Comparison of ENCODE assay signal across 1 mouse cellular context in the genomic region with DNA sequence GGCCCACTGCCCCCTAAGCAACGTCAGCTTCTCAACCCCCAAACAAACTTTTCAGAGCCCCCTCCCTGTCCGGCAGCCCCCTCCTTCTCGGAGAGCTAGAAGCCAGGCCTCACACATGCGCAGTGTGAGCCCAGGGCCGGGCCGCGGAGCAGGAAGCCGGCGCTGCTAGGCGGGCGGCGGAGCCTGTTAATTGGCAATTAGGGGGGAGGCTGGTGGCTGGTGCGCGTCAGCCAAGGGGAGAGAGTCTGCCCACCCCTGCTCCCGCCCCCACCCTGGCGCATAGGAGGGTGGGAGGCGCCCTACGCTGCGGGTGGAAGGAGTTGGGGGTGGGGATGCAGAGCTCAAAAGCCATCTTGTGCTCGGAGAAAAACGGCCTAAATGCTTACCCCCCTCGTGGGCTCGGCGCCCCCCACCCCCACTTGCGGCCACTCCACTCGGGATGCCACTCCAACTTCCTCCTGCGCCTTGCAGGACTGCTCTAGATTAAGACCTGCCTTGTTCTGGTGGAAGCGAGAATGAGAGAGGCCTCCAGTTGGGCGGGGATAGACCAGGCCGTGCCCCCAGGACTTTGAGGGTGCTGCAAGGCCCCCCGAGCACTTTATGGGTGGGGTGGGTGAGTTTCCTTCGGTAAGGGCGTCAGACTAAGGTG.
TF ChIP-seq lines count a peak whose summit lies in the region.

No protein-coding gene starts in this region.

TF ChIP-seq in CH12.LX, 34 proteins besides CTCF, POLR2A, EP300 and RAD21 (continued from another document):
- TF ChIP-seq ZC3H11A (IDR thresholded peaks at IDR 0.05; ENCODE audit: low read depth, low read length): no peak
- peak; percentile 32; the same call in 1 of the 2 replicates for TF ChIP-seq SIN3A (IDR thresholded peaks at IDR 0.05; ENCODE audit: low read length)
- peak; percentile 71; the same call in 1 of the 2 replicates for TF ChIP-seq MAZ (IDR thresholded peaks at IDR 0.05; ENCODE audit: low read depth, low read length)
- TF ChIP-seq MEF2A (IDR thresholded peaks at IDR 0.05; ENCODE audit: borderline replicate concordance, low read depth, low read length): peak; percentile 22
- no peak for TF ChIP-seq SMC3 (IDR thresholded peaks at IDR 0.05; ENCODE audit: low read depth, low read length)
- no peak for TF ChIP-seq USF1 (IDR thresholded peaks at IDR 0.05; ENCODE audit: low read depth, low read length)
- 0 out of 2 replicates have a peak, but pooled peaks have one; percentile 57 for TF ChIP-seq POLR2AphosphoS2 (IDR thresholded peaks at IDR 0.05; ENCODE audit: low read depth, low read length)
- peak; percentile 90 for TF ChIP-seq NELFE (IDR thresholded peaks at IDR 0.05; ENCODE audit: low read depth, low read length)
- TF ChIP-seq PAX5 (IDR thresholded peaks at IDR 0.05; ENCODE audit: low read length): no peak
- peak; percentile 12; the same call in 1 of the 2 replicates for TF ChIP-seq MAX (IDR thresholded peaks at IDR 0.05; ENCODE audit: low read length)
- TF ChIP-seq MAFK (IDR thresholded peaks at IDR 0.05; ENCODE audit: insufficient replicate concordance, low read length): no peak
- TF ChIP-seq TCF12 (IDR thresholded peaks at IDR 0.05; ENCODE audit: low read depth, low read length): 0 out of 2 replicates have a peak, but pooled peaks have one; percentile 54
- TF ChIP-seq ELF1 (IDR thresholded peaks at IDR 0.05; ENCODE audit: low read depth, low read length): peak; percentile 89
- peak; percentile 38; the same call in 1 of the 2 replicates for TF ChIP-seq ZMIZ1 (IDR thresholded peaks at IDR 0.05; ENCODE audit: low read depth, low read length)
- no peak for TF ChIP-seq E2F4 (IDR thresholded peaks at IDR 0.05; ENCODE audit: insufficient replicate concordance, low read depth, low read length)
- no peak for TF ChIP-seq JUN (IDR thresholded peaks at IDR 0.05; ENCODE audit: insufficient read depth, low read depth, low read length)
- no peak for TF ChIP-seq JUND (conservative IDR thresholded peaks at IDR 0.05; ENCODE audit: low read depth, low read length)
- TF ChIP-seq USF2 (conservative IDR thresholded peaks at IDR 0.05; ENCODE audit: low read depth, low read length): no peak
- TF ChIP-seq GABPA (IDR thresholded peaks at IDR 0.05; ENCODE audit: insufficient replicate concordance, low read depth, low read length): no peak
